Mouse (Mus musculus) heart, postnatal 25 days (tissue): ENCODE measurements around the gene Eppin. TPM values are rescaled to one million over a fixed set of nuclear protein-coding genes. Genes with fewer than 3 reads are reported as not detected.

Source experiments
- DNase-seq: peaks from one replicate; pipeline ENCODE4 v3.0.0; 2022; ENCODE audit warnings: low spot score
- intact Hi-C: fragments of 180-260 bp; cut with DNase I; formaldehyde crosslinking; loops from one replicate; pipeline ENCODE4 v1.15.1; 2025
- total RNA-seq, 2 experiments: library from RNA; stranded (reverse); gene quantifications; 2 replicates each; pipeline ENCODE4 v1.2.3; 2021

Eppin gene
- total RNA-seq, 2 experiments from 2014 or later, result not detected

DNA sequence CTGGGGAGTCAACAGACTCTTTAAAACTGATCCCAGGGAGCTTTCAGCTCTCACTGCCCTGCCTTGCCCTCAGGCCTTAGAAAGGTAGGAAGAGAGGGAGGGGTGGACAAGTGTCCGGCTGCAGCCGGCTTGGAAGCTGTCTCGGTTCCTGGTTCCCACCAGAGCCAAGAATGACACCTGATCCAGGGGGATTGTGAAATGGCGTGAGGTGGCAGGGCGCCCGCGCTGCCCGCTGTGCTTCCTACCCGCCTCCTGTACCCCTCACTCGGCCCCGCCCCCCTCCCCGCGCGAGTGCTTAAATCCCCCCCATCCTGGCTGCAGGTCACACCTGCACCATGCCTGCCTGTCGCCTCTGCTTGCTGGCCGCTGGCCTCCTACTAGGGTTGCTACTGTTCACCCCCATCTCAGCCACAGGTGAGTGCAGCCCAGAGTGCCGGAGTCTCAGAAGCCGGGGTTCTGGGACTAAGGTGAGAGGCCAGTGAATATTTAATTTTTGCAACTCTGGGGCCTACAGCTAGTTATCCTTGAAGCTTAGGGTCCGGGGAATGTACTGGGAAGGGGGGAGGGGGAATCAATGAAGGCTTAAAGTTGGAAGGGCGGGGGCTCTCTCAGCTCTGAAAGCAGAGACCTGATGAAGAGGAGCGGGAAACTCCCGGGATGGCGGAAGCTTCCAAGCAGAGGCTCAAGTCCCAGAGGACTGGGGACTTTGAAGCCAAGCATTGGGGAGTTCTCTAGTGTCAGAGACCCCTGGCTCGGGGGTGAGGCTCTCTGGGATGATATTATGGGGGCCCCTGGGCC, 30.8 kb downstream of the Eppin start, which contains the start of gene Wfdc2:
Gene Wfdc2, plus strand, starts transcription at position 23 of the 798 bp plus-strand sequence.
- intact Hi-C loops, result no loop called here
- no peak for DNase-seq

DNA sequence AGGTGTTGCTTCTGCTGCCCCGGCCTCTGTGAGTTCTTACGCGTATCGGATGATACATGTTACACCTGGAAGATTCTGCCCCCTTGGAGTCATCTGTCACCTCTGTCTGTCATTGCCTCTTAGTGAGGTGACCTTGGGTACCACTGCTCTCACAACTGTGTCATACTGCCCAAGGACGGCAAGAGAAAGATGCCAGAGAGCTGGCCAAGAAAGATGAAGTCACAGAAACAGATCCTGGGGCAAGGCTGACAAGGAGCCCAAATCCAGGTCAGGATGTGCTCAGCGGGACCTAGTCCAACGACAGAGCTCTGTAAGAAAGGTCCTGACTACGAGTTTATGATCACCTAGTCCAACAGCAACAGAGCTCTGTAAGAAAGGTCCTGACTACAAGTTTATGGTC, 33.3 kb downstream of the Eppin start:
- intact Hi-C loops, result no loop called here

DNA sequence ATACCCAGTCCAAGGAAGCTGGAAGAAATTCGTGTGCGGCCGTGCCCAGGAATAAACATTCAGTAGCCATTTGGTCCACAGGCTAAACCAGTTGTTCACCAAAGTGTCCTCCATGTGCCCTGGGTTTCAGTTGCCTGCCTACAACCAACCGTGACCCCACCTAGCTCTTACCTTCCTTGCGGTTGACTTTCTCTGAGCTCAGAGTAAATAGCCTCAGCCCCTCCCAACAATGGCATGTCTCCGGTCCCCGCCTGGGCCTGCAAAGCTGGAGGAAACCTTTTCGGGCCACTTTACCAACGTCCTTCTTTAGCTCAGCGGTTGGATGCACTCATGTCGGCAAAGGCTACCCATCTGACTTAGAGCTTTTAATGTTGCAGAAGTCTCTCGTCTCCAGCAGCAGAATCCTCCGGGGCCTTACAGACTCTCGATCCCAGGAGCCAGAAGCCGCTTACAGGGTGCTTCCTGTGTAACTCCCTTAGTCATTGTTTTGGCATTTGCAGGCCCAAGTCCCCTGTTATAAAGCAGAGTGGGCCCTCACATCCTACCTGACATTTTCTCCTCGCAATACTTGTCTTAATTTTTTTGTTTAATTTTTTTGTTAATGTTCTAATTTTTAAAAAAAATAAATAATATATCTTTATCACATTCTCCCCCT, 34.3 kb downstream of the Eppin start:
- no peak for DNase-seq
- intact Hi-C loops, result no loop called here

More for the DNA sequence above, 33.3 kb downstream of the Eppin start:
- no peak for DNase-seq

DNA sequence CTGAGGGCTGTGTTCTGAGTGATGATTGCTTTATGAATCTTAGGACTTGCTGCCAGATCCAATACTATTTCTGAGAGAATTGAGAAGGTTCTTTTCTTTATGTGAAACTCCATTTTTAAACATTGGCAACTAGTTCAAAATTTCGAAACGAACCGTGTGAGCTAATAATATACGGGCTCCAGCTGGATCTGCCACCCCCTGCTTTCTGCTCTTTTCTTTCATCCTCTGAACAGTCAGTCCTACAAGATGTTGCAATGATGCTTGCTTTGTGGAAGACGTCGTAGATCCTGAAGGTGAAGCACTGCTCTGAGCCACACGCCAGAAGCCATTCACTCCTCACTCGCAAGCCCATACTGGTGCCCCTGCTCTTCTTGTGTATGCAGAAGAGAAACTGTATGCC, 35.0 kb downstream of the Eppin start:
- intact Hi-C loops, result no loop called here
- DNase-seq, result no peak

DNA sequence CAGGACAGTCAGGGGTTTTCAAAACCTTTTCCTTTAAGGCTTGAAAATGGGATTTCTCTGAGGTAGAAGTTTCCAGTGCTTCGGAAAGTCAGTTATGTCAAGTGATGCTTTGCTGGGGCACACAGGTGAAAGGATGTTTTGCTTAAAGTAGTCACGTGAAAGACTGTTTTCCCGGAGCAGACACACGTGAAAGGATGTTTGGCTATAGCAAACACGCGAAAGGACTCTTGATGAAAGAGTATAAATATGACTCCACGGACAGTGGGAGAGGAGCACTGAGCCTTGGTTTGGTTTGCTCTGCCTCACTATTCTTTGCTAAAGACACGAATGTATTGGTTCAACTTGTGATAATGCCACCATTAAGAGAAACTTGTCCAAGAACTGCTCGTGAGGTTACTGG, 41.9 kb downstream of the Eppin start:
- intact Hi-C loops, result no loop called here
- DNase-seq, result no peak

DNA sequence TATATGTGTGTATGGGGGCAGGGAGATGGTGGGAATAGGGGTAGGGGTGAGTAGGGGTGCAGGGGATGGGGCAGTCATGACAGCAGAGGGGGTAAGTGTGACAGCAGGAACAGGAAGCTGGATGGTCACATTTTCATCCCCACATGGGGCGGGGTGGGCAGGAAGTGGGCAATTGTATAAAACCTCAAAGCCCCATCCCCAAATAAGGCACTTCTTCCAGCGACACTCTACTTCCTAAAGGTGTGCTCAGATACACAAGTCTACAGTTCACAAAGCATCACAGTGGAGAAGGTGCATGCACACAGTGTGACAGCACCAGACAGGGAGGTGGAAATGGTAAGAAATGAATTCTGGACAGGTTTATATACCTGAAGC, 42.5 kb downstream of the Eppin start:
- no peak for DNase-seq
- intact Hi-C loops, result no loop called here

DNA sequence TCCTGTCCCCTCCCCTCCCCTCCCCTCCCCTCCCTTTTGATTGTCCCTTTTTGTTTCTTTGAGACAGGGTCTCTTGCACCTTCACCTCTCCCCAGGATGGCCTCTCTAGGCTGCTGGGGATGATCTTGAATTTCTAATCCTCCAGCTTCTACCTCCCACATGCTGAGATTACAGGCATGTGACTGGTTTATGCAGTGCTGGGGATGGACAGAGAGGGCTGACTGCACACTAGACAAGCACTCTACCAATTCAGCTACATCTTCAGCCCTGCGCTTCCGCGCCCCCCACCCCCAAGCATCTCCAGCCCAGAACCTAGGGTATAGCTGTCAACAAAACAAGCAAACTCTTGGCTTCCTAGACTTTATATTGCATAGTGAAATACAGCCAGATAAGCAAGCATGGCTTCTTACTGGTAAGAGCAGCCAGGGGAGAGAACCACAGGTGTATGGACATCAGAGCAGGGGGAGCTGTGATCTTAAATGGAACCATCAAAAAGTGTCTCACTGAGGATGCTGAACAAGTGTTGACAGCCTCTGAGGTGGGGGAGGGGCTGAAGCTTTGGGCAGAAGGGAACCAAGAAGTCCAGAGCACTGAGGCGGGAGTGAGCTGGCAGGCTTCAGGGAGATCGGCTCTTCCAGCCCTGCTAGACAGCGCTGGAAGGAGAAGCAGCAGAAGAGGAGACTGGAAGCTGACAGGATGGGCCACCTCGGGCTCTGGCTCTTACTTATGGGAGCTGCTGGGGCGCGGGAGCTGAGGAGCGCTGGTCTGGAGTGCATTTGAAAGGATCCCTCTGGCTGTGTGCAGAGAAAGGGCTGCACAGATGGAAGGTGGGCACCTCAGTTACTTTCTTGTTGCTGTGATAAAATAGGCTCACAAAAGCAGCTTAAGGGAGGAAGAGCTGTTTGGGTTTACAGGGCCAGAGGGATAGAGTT, 43.2 kb downstream of the Eppin start:
- intact Hi-C loops, result no loop called here
- no peak for DNase-seq

DNA sequence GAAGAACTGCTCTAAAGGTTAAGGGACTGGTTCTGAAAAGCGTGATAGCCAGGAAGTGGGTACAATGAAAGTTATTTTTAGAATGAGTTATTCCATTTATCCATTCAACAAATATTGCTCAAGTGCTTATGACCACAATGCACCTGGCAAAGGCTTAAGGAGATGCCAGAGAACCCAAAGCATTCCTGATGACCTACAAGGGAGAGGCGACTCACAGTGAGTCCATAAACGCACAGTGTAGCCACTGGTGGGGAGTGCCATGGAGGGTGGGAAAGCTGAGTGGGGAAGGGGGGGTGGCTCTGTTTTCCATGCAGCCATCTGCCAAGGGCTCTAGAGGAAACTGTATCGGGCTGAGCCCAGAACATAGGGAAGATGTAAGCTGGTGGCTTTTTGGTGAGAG, 44.1 kb downstream of the Eppin start:
- intact Hi-C loops, result no loop called here
- no peak for DNase-seq

DNA sequence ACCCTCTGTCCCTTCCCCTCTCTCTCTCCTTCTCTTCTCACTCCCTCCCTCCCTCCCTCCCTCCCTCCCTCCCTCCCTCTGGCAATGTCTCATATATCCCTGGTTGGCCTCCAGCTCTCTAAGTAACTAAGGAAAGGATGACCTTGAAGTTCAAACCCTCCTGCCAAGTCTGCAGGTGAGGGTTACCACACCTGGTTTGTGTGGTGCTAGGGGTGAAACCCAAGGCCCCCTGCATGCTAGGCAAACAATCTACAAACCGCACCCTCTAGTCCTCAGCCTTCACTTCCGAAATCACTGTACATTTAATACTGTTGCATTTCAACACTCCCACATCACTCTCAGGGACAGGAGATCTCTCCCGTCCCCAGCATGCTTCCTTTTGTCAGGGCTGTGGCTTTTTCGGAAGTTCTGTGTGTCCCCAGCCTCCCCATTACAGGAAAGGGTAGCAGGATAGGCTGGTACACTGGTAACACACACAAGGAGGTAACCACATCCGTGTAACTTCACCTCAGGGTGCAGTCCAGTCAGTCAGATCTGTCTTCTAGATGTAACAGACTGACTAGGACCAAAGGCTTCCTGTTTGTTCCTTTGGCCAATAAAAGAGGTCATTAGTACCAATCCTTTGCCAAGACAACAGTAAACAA, 48.8 kb downstream of the Eppin start:
- DNase-seq, result no peak
- intact Hi-C loops, result no loop called here

DNA sequence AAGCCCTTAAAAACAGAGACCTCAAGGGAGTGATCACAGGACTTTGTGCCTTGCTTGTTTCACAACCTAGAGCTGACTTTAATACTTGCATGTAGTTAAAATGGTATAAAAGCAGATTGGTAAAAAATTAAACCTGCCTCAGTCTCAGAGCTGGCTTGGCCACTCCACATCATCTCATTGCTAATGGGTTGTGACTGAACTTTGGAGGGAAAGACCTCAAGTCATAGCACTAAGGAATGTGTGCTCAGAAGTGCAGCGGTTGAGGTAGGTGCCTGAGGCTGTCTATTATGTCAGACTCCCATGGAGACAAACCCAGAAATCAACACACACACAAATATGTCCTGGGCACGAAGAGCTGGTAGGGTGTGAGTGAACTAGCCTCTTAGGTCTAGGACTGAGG, 49.6 kb downstream of the Eppin start:
- no peak for DNase-seq

DNA sequence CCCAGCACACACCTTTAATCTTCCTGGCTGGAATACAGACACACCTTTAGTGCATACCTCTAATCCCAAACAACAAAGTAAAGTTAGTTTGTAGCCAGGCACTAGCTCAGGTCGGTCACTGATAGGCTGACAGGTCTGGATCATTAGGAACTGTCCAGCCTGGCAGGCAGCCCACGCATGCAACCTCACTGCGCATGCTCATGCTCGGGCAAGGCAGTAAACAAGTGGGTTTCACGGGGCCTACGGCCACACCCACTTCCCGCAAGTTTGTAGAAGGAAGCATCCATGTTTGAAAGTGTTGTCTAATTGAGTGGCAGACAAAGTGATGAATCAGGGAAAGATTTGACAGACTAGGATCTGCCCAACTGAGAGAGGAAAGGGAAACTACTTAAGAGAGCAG, 50.8 kb downstream of the Eppin start:
- intact Hi-C loops, result no loop called here
- no peak for DNase-seq

More for the DNA sequence above, 49.6 kb downstream of the Eppin start:
- intact Hi-C loops, result no loop called here

DNA sequence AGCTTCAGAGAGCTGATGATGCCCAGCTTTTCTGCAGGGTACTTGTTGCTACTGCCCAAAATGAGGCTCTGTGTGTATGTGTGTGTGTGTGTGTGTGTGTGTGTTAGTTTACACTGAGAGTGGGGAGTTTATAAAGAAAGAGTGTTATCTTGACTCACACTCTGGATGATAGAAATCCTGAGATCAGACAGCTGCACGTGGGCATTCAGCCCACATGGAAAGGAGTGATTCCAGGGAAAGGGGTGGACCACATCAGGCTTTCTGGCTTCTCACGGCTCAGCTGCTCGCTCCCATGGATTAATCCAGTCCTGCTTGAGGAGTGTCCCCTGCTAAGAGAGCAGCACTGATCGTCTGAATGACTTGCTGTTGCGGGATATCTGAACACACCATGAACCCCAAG, 51.3 kb downstream of the Eppin start:
- DNase-seq, result no peak
- intact Hi-C loops, result no loop called here

DNA sequence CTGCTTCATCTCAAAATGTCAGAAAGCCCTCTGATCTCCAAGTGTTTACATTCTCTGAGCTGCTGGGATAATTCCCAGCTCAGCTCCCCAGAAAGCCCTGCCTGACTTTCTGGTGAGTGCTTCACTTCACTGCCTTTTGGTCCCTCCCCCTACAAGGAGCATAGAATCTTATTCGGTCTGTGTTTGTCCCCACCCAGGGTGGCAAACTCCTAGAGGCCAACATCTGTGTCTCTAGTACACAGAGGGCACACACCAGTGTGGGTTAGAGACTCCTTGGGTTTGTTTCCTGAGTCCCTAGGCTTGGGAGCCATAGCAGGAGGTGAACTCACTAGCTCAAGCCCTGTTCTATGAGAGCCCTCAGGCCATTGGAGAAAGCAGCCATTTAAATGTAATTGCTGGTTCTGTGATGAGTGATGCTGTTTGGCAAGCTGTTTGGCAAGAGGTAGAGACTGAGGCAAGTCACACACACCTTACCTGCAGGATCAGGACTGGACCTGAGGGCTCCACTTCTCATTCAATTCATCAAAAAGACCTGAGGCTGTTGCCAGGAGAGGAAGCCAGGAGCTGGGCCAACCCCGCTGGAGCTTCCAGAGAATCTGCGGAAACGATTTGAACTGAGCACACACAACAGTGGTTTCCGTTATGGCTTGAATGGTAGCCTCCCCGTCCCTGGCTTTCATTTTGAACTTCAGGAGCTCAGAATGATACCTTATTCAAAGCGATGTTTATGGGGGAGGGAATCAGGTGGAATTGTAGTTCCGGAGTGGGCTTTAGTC, 52.6 kb downstream of the Eppin start:
- intact Hi-C loops, result no loop called here

More for the DNA sequence above, 52.6 kb downstream of the Eppin start:
- no peak for DNase-seq

Other genes with a start within 250 kb of the Eppin start
- gene Slpi, start 204.5 kb downstream of the Eppin start, total RNA-seq, result 1 to 10 TPM; 3.1 to 7.2 TPM
- not detected for gene Rbpjl, start 190.5 kb downstream of the Eppin start, total RNA-seq
- gene Matn4, start 188.4 kb downstream of the Eppin start, total RNA-seq, result under 1 TPM; 0.42 to 0.52 TPM
- gene Sdc4, start 149.7 kb downstream of the Eppin start, total RNA-seq, result 10 to 100 TPM; 19.7 to 22.4 TPM
- gene Sys1, start 136.6 kb downstream of the Eppin start, total RNA-seq, result 10 to 100 TPM; 22.2 to 26.8 TPM
- 1 to 10 TPM; 1.4 to 2.5 TPM for gene Gm20458, start 132.6 kb downstream of the Eppin start, total RNA-seq
- gene Trp53tg5, start 119.9 kb downstream of the Eppin start, total RNA-seq, result not detected
- 10 to 100 TPM; 14.4 to 21.9 TPM for gene Dbndd2, start 107.5 kb downstream of the Eppin start, total RNA-seq
- gene Pigt, start 96.1 kb downstream of the Eppin start, total RNA-seq, result 10 to 100 TPM; 34.7 to 34.8 TPM
- under 1 TPM; 0.78 to 0.83 TPM for gene Wfdc2, start 31.2 kb downstream of the Eppin start, total RNA-seq
- not detected for gene Spint3, start 20.1 kb downstream of the Eppin start, total RNA-seq
- gene Wfdc6a, start 8.1 kb downstream of the Eppin start, total RNA-seq, result under 1 TPM in 1 of 2 experiments, not detected in 1; 0.34 TPM
- not detected for gene Wfdc6b, start 19.9 kb upstream of the Eppin start, total RNA-seq
- gene Wfdc8, start 20.0 kb upstream of the Eppin start, total RNA-seq, result not detected
- not detected for gene Wfdc16, start 45.2 kb upstream of the Eppin start, total RNA-seq
- not detected for gene Wfdc10, start 62.5 kb upstream of the Eppin start, total RNA-seq
- gene Wfdc9, start 63.0 kb upstream of the Eppin start, total RNA-seq, result not detected
- not detected for gene Wfdc11, start 80.5 kb upstream of the Eppin start, total RNA-seq
- not detected for gene Wfdc13, start 91.5 kb upstream of the Eppin start, total RNA-seq
- not detected for gene Spint4, start 104.9 kb upstream of the Eppin start, total RNA-seq
- not detected for gene Spint5, start 121.7 kb upstream of the Eppin start, total RNA-seq
- under 1 TPM; 0.28 to 0.29 TPM for gene Wfdc3, start 152.3 kb upstream of the Eppin start, total RNA-seq
- gene Dnttip1, start 152.4 kb upstream of the Eppin start, total RNA-seq, result 10 to 100 TPM; 24.4 to 25.8 TPM
- 1 to 10 TPM; 2.4 to 2.9 TPM for gene Ube2c, start 176.3 kb upstream of the Eppin start, total RNA-seq
- gene Tnnc2, start 186.4 kb upstream of the Eppin start, total RNA-seq, result not detected
- gene Snx21, start 192.2 kb upstream of the Eppin start, total RNA-seq, result 10 to 100 TPM; 24.7 to 27.5 TPM
- gene Acot8, start 211.3 kb upstream of the Eppin start, total RNA-seq, result 10 to 100 TPM; 10.7 to 12.2 TPM
- 1 to 10 TPM; 2.5 to 3.1 TPM for gene Zswim3, start 211.5 kb upstream of the Eppin start, total RNA-seq
- 1 to 10 TPM; 3.6 to 4.5 TPM for gene Zswim1, start 229.1 kb upstream of the Eppin start, total RNA-seq
- gene Spata25, start 234.9 kb upstream of the Eppin start, total RNA-seq, result under 1 TPM; 0.42 to 0.64 TPM
- 100 to 1,000 TPM in 1 of 2 experiments, 10 to 100 TPM in 1; 90.9 to 108 TPM for gene Ctsa, start 239.3 kb upstream of the Eppin start, total RNA-seq
- 10 to 100 TPM; 39.9 to 44.6 TPM for gene Neurl2, start 239.9 kb upstream of the Eppin start, total RNA-seq